Mouse (Mus musculus): Measurements from ENCODE around the gene Cfap299. TPM values are rescaled to one million over a fixed set of nuclear protein-coding genes. Genes with fewer than 3 reads are reported as not detected.

The Cfap299 gene
- total and polyA plus RNA-seq, 3 experiments: not detected

DNA sequence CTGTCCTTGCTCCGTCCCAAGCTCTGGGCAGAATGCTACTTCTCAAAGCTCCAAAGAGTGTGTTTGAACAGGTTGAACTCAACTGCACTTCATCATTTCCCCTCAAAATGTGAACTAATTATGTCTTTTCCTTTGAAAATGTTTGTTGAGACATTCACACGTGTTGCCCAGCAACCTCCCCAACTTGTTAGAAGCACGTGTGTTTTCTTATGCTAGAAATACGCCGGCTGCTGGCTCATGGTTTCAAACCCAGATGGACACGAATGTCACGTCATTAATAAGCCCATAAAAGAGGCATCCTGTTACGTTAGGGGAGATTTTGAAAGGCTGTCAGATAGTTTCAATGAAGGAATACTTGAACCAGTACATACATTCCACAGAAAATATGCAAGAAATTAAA is 367.2 kb downstream of the Cfap299 start:
- Histone ChIP-seq H3K9me3 (replicated peaks; ENCODE audit: low read length) (no peaks in the 10 kb centered on the region), H3K79me2 (replicated peaks; ENCODE audit: control insufficient read depth, extremely low read depth, insufficient read depth, poor library complexity, severe bottlenecking) (no peaks in the 10 kb centered on the region), H3K36me3 (replicated peaks in 1 of 2; ENCODE audit: control insufficient read depth in 1 of 2, insufficient read depth in 1 of 2, low read length in 1 of 2) (no peaks in the 10 kb centered on the region), H3K27ac (ENCODE audit: insufficient read depth, low read depth) (no peak overlapping the region), H3K4me2 (ENCODE audit: insufficient read depth, low read depth, poor library complexity, severe bottlenecking) (no peak overlapping the region), H3K27me3 (replicated peaks) (no peaks in the 10 kb centered on the region), H3K9ac (ENCODE audit: insufficient read depth, low read depth) (no peak overlapping the region), H3K4me1 (ENCODE audit: control insufficient read depth in 1 of 2, insufficient read depth in 2 of 2) (0 out of 4 replicates have a peak, but pooled peaks cover 0 to 4% of the 10 kb centered on the region in 2 experiments), H3K4me3 (replicated peaks in 1 of 3; ENCODE audit: low read depth in 2 of 3, low read length in 2 of 3, poor library complexity in 1 of 3) (no peak overlapping the region)
- TF ChIP-seq GABPA (IDR thresholded peaks at IDR 0.05; ENCODE audit: insufficient replicate concordance, low read depth, low read length) (no peak), SIN3A (IDR thresholded peaks at IDR 0.05; ENCODE audit: low read length) (no peak), E2F4 (IDR thresholded peaks at IDR 0.05; ENCODE audit: insufficient replicate concordance, low read depth, low read length) (no peak), USF1 (IDR thresholded peaks at IDR 0.05; ENCODE audit: low read depth, low read length) (no peak), HCFC1 (IDR thresholded peaks at IDR 0.05; ENCODE audit: low read depth, low read length) (no peak), MXI1 (IDR thresholded peaks at IDR 0.05; ENCODE audit: low read depth, low read length) (no peak), IRF4 (IDR thresholded peaks at IDR 0.05; ENCODE audit: low read depth, low read length) (no peak), MAX (IDR thresholded peaks at IDR 0.05; ENCODE audit: low read length) (no peak)
- in situ Hi-C loops (cut with MboI; ENCODE audit: low pct_ligation_motif_present, low pct_unique_long_range_greater_than_20kb, low sequenced_read_pairs) (no loop called here), dilution Hi-C loops (cut with MboI; ENCODE audit: extremely low pct_ligation_motif_present, extremely low pct_unique_long_range_greater_than_20kb, low sequenced_read_pairs) (no loop called here)
- no peak for DNase-seq (ENCODE audit: extremely low read depth)

DNA sequence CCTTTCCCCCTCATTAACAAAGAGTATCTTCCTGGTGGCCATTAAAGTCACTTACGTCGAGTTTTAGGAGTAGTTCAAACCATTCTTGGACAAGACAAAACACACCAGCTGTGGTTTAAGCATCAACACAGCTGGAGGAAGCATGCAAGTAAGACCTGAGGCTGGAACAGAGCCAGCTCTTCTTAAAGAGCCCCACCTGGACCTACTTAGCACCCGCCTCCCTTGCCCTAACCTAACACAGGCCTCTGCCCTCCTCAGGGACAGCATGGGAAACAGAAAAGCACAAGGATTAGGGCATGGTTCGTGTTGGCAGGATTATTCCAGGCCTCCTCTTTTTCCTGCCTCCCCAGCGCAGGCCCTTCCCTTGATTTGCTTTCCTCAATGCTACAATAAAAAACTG is 374.9 kb downstream of the Cfap299 start:
- in situ Hi-C loops (cut with MboI; ENCODE audit: low pct_ligation_motif_present, low pct_unique_long_range_greater_than_20kb, low sequenced_read_pairs) (no loop called here), dilution Hi-C loops (cut with MboI; ENCODE audit: extremely low pct_ligation_motif_present, extremely low pct_unique_long_range_greater_than_20kb, low sequenced_read_pairs) (no loop called here)
- TF ChIP-seq SMC3 (IDR thresholded peaks at IDR 0.05; ENCODE audit: low read depth, low read length) (no peak), RAD21 (IDR thresholded peaks at IDR 0.05; ENCODE audit: low read depth, low read length) (no peak), PAX5 (IDR thresholded peaks at IDR 0.05; ENCODE audit: low read length) (no peak), RCOR1 (conservative IDR thresholded peaks at IDR 0.05; ENCODE audit: low read depth, low read length) (no peak), MXI1 (IDR thresholded peaks at IDR 0.05; ENCODE audit: low read depth, low read length) (no peak), ZKSCAN1 (IDR thresholded peaks at IDR 0.05; ENCODE audit: borderline replicate concordance, low read depth, low read length) (no peak), CTCF (conservative IDR thresholded peaks at IDR 0.05 in 1 of 2, IDR thresholded peaks at IDR 0.05 in 1 of 2; ENCODE audit: low read depth in 2 of 2, low read length in 2 of 2) (no peak), UBTF (IDR thresholded peaks at IDR 0.05; ENCODE audit: low read depth, low read length) (no peak), SIN3A (IDR thresholded peaks at IDR 0.05; ENCODE audit: low read length) (no peak), NELFE (IDR thresholded peaks at IDR 0.05; ENCODE audit: low read depth, low read length) (no peak), GABPA (IDR thresholded peaks at IDR 0.05; ENCODE audit: insufficient replicate concordance, low read depth, low read length) (no peak)
- no peaks in the 10 kb centered on the region for H3K79me2 ChIP-seq (replicated peaks; ENCODE audit: control insufficient read depth, extremely low read depth, insufficient read depth, poor library complexity, severe bottlenecking)
- no peak overlapping the region for H3K4me2 ChIP-seq (ENCODE audit: insufficient read depth, low read depth, poor library complexity, severe bottlenecking)
- no peak for DNase-seq (ENCODE audit: extremely low read depth)
- H3K27me3 ChIP-seq (replicated peaks): no peaks in the 10 kb centered on the region
- H3K9ac ChIP-seq (ENCODE audit: insufficient read depth, low read depth): no peak overlapping the region
- H3K4me3 ChIP-seq (replicated peaks in 1 of 3; ENCODE audit: low read depth in 2 of 3, low read length in 2 of 3, poor library complexity in 1 of 3): no peak overlapping the region
- H3K9me3 ChIP-seq (replicated peaks; ENCODE audit: low read length): no peaks in the 10 kb centered on the region
- peaks cover 0 to 10% of the 10 kb centered on the region in 2 experiments; a peak in 2 of 4 replicates for H3K4me1 ChIP-seq (ENCODE audit: control insufficient read depth in 1 of 2, insufficient read depth in 2 of 2)
- H3K27ac ChIP-seq (ENCODE audit: insufficient read depth, low read depth): no peak overlapping the region
- H3K36me3 ChIP-seq (replicated peaks in 1 of 2; ENCODE audit: control insufficient read depth in 1 of 2, insufficient read depth in 1 of 2, low read length in 1 of 2): no peaks in the 10 kb centered on the region
